In the genomic region with DNA sequence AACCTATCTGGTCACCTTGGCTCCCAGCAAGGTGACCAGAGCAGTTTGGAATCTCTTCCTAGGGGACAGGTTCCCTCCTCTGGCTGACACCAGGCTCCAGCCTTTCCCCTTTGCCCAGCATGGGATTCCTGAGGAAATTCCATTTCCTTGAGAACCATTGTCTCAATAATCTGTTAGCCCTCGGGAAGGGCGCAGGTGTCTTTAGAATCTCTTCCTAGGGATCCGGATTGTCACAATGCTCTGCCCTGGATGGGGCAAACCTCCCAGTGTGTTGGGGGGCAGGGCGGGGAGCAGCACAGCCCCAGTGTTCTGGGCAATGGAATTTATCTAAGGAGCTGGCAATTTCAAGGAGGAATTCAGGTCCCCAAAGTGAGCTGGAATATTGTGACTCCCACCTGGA, we compare ENCODE assay signal across 20 mouse cellular contexts. TPM values are rescaled to one million over a fixed set of nuclear protein-coding genes. Genes with fewer than 3 reads are reported as not detected.
"Had no signal": no experiment of that assay in that cellular context is flagged by ENCODE, and none has a peak within 500 bp of the region (broad histone marks: within the 10 kb centered on the region; RNA-seq: fewer than 3 reads in every experiment).

No protein-coding gene starts in this region.

- DNase-seq: liver, postnatal 0 days; lung, adult 2 months; lung, postnatal 14 days; lung, postnatal 36 days; midbrain, embryonic 14.5 days; right cerebral cortex, postnatal 14 days; thymus, adult 2 months; thymus, postnatal 14 days; thymus, postnatal 36 days had no signal

- H3K9me3 ChIP-seq: lung, embryonic 15.5 days; midbrain, embryonic 10.5 days; midbrain, embryonic 12.5 days; neural tube, embryonic 13.5 days; neural tube, embryonic 15.5 days; stomach, embryonic 15.5 days had no signal

- H3K27me3 ChIP-seq: lung, embryonic 15.5 days; midbrain, embryonic 12.5 days; neural tube, embryonic 13.5 days; neural tube, embryonic 15.5 days; stomach, embryonic 15.5 days had no signal

- H3K36me3 ChIP-seq: lung, embryonic 15.5 days; midbrain, embryonic 10.5 days; midbrain, embryonic 12.5 days; neural tube, embryonic 13.5 days; neural tube, embryonic 15.5 days; stomach, embryonic 15.5 days had no signal

- H3K4me3 ChIP-seq: lung, embryonic 15.5 days; midbrain, embryonic 10.5 days; midbrain, embryonic 12.5 days; myocyte; neural tube, embryonic 13.5 days; neural tube, embryonic 15.5 days; stomach, embryonic 15.5 days had no signal

- H3K4me1 ChIP-seq: lung, embryonic 15.5 days; midbrain, embryonic 12.5 days; neural tube, embryonic 13.5 days; neural tube, embryonic 15.5 days; stomach, embryonic 15.5 days had no signal

- ATAC-seq: liver, postnatal 0 days; lung, postnatal 0 days; midbrain, embryonic 16.5 days had no signal

RNA-seq across cellular contexts. Expression of a gene that starts 37.5 kb away (rescaled TPM):
- total RNA-seq: megakaryocyte, adult 5-6 weeks; megakaryocyte-erythroid progenitor cell, adult 5-6 weeks had no signal

RNA-seq across cellular contexts. Expression of a gene that starts 43.0 kb away (rescaled TPM):
- total RNA-seq: megakaryocyte-erythroid progenitor cell, adult 5-6 weeks had no signal
